ENCODE assay signal across 8 mouse cellular contexts in the genomic region with DNA sequence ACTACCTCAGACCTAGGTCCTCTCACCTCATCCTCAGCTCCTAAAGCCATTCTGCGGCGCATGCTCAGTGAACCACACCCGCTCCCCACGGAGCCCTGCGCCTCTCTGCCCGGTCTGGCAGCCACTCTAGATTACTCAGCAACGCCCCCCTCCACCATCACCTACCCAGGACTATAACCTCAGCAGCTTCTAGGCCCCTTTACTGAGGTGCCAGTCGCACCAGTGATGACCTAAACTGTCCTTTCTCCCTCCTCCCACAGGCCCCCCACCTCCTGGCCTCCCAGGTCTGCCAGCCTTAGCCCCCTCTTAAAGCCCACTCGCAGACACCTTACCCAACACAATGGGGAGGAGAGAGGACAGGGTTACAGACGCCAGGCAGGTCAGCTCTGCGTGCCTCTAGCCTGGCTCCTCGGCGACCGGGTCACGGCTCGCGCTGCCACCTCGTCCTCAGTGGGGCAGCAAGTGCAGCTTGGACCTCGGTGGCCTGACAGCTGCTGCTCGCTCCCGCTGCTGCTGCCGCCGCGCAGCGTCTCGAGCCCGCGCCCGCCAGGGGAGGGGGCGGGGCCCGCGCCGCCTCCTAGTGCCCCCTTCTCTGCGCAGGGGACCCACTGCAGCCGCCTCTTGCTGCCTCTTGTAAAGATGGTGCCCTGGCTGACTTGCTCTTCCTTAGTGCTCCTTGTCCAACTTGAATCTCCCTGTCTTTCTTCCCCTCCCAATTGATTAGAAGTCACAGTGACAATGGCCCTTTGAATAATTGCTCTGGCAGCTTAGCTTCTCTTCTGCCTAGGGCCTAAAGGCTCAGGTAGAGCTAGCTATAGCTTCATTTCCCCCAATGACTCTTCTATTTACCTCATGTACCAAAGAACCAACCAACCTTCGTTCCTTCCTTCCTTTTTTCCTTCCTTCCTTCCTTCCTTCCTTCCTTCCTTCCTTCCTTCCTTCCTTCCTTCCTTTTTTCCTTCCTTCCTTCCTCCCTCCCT. TPM values are rescaled to one million over a fixed set of nuclear protein-coding genes. Genes with fewer than 3 reads are reported as not detected.
A peak's percentile ranks its signal among the peaks of the same experiment; 100 is the strongest.
DNase-seq lines count a peak whose midpoint lies in the region; ATAC-seq and TF ChIP-seq lines count a peak whose summit lies in the region.

A gene (minus strand): TSS at position 695 of the 980 bp plus-strand sequence.

- H3K4me2 ChIP-seq in heart, embryonic 11.5 days, result peak within 1 kb of the TSS; percentile 62
- peak within 1 kb of the TSS; percentile 65 for H3K4me2 ChIP-seq in embryonic facial prominence, embryonic 15.5 days (replicated peaks)
- H3K4me2 ChIP-seq in hindbrain, embryonic 16.5 days (ENCODE audit: low read length), result peak within 1 kb of the TSS; percentile 58
- H3K4me2 ChIP-seq in myocyte (ENCODE audit: low read depth), result peak within 1 kb of the TSS; percentile 45

- H3K27ac ChIP-seq in heart, embryonic 11.5 days (ENCODE audit: low read depth, low read length), result no peak within 1 kb of the TSS
- H3K27ac ChIP-seq in embryonic facial prominence, embryonic 15.5 days (replicated peaks), result no peak within 1 kb of the TSS
- peak within 1 kb of the TSS; percentile 82 for H3K27ac ChIP-seq in hindbrain, embryonic 16.5 days (ENCODE audit: low read depth, low read length)

- H3K9me3 ChIP-seq in heart, embryonic 11.5 days (replicated peaks; ENCODE audit: control insufficient read depth, low read length), result no peaks in the 10 kb centered on the region
- H3K9me3 ChIP-seq in embryonic facial prominence, embryonic 15.5 days (replicated peaks), result no peaks in the 10 kb centered on the region
- no peaks in the 10 kb centered on the region for H3K9me3 ChIP-seq in hindbrain, embryonic 16.5 days (ENCODE audit: control insufficient read depth, low read length)

- no peaks in the 10 kb centered on the region for H3K4me1 ChIP-seq in heart, embryonic 11.5 days (ENCODE audit: control insufficient read depth, insufficient read depth, low read length)
- H3K4me1 ChIP-seq in embryonic facial prominence, embryonic 15.5 days, result no peaks in the 10 kb centered on the region
- H3K4me1 ChIP-seq in hindbrain, embryonic 16.5 days (ENCODE audit: control insufficient read depth, insufficient read depth, low read depth, low read length), result no peaks in the 10 kb centered on the region

- TF ChIP-seq POLR2A in myocyte (IDR thresholded peaks at IDR 0.05; ENCODE audit: insufficient read length, low read depth), result no peak

- WGBS in heart, embryonic 11.5 days (ENCODE audit: insufficient replicate concordance), result 16% methylated on average over 21 of the region's 36 CpGs
- 10% methylated on average over 31 of the region's 36 CpGs for WGBS in embryonic facial prominence, embryonic 15.5 days
- 22% methylated on average over 31 of the region's 36 CpGs for WGBS in hindbrain, embryonic 16.5 days

- no peak; the same call in 1 of the 2 replicates for ATAC-seq in heart, embryonic 11.5 days (replicated peaks; ENCODE audit: insufficient number of reproducible peaks, low FRiP score, low TSS enrichment)
- ATAC-seq in embryonic facial prominence, embryonic 15.5 days (ENCODE audit: insufficient number of reproducible peaks, low FRiP score, low TSS enrichment, low read depth), result peak; percentile 39; the same call in 1 of the 2 replicates
- ATAC-seq in hindbrain, embryonic 16.5 days, result peak; percentile 93

- H3K79me2 ChIP-seq in myocyte (ENCODE audit: control insufficient read depth, insufficient read depth), result no peaks in the 10 kb centered on the region

- DNase-seq in heart, adult 18-20 months, result no peak
- peak; percentile 43 to 53 for DNase-seq in adrenal gland, postnatal 36 days
- DNase-seq in left cerebral cortex, postnatal 4 days, result peak; percentile 53
- no peak for DNase-seq in c-Kit-positive CD71-positive TER-119-positive erythroid progenitor cells, embryonic 14.5 days (ENCODE audit: low spot score)

- H3ac ChIP-seq in myocyte (ENCODE audit: control insufficient read depth, insufficient read length), result no peak within 1 kb of the TSS

- H3K4me3 ChIP-seq in heart, embryonic 11.5 days (ENCODE audit: low read depth, low read length), result peak within 1 kb of the TSS; percentile 43
- peak within 1 kb of the TSS; percentile 47 for H3K4me3 ChIP-seq in embryonic facial prominence, embryonic 15.5 days (replicated peaks)
- H3K4me3 ChIP-seq in hindbrain, embryonic 16.5 days (ENCODE audit: low read length), result peak within 1 kb of the TSS; percentile 61
- no peak within 1 kb of the TSS for H3K4me3 ChIP-seq in myocyte

- no peaks in the 10 kb centered on the region for H3K27me3 ChIP-seq in heart, embryonic 11.5 days (ENCODE audit: control insufficient read depth, insufficient read depth, low read length)
- H3K27me3 ChIP-seq in embryonic facial prominence, embryonic 15.5 days, result peaks cover 10% of the 10 kb centered on the region; the same call in 1 of the 2 replicates
- no peaks in the 10 kb centered on the region for H3K27me3 ChIP-seq in hindbrain, embryonic 16.5 days (replicated peaks; ENCODE audit: control insufficient read depth, insufficient read depth, low read length)
- H3K27me3 ChIP-seq in myocyte (ENCODE audit: control insufficient read depth, insufficient read depth, insufficient read length), result no peaks in the 10 kb centered on the region

- H3K9ac ChIP-seq in heart, embryonic 11.5 days (ENCODE audit: low read depth, low read length), result no peak within 1 kb of the TSS
- H3K9ac ChIP-seq in embryonic facial prominence, embryonic 15.5 days, result no peak within 1 kb of the TSS
- peak within 1 kb of the TSS; percentile 75 for H3K9ac ChIP-seq in hindbrain, embryonic 16.5 days (ENCODE audit: low read depth, low read length)

- intact Hi-C loops in left cerebral cortex, postnatal 4 days (cut with DNase I), result no loop called here

- no peaks in the 10 kb centered on the region for H3K36me3 ChIP-seq in heart, embryonic 11.5 days (ENCODE audit: control insufficient read depth, insufficient read depth, low read length)
- no peaks in the 10 kb centered on the region for H3K36me3 ChIP-seq in embryonic facial prominence, embryonic 15.5 days
- no peaks in the 10 kb centered on the region for H3K36me3 ChIP-seq in hindbrain, embryonic 16.5 days (ENCODE audit: control insufficient read depth, insufficient read depth, low read length)
- no peaks in the 10 kb centered on the region for H3K36me3 ChIP-seq in myocyte (ENCODE audit: control insufficient read depth, insufficient read depth)

TF ChIP-seq in myocyte, 11 proteins besides CTCF, POLR2A, EP300 and RAD21:
- TF ChIP-seq TCF12 (IDR thresholded peaks at IDR 0.05; ENCODE audit: insufficient read depth, poor library complexity, severe bottlenecking), result no peak
- no peak for TF ChIP-seq TCF3 (IDR thresholded peaks at IDR 0.05; ENCODE audit: insufficient read length, low read depth)
- TF ChIP-seq E2F4 (IDR thresholded peaks at IDR 0.05; ENCODE audit: insufficient read depth), result no peak
- no peak for TF ChIP-seq POLR2AphosphoS2 (IDR thresholded peaks at IDR 0.05; ENCODE audit: insufficient read length, low read depth)
- TF ChIP-seq REST (IDR thresholded peaks at IDR 0.05; ENCODE audit: insufficient read depth, insufficient read length), result no peak
- TF ChIP-seq MYOD1 (IDR thresholded peaks at IDR 0.05; ENCODE audit: control insufficient read depth in 1 of 3, insufficient read length in 2 of 3, low read depth in 2 of 3), result peak in 1 of 3 experiments; percentile 29
- peak in 1 of 3 experiments; percentile 22 for TF ChIP-seq MYOG (IDR thresholded peaks at IDR 0.05; ENCODE audit: control insufficient read depth in 1 of 3, insufficient read depth in 1 of 3, insufficient read length in 2 of 3, low read depth in 2 of 3)
- TF ChIP-seq CEBPB (IDR thresholded peaks at IDR 0.05; ENCODE audit: insufficient read depth, poor library complexity, severe bottlenecking), result no peak
- no peak for TF ChIP-seq SRF (IDR thresholded peaks at IDR 0.05; ENCODE audit: control insufficient read depth, insufficient read length, low read depth)
- no peak for TF ChIP-seq USF1 (IDR thresholded peaks at IDR 0.05; ENCODE audit: low read depth)
TF ChIP-seq in myocyte: peak in this region for 2.

RNA-seq across cellular contexts. Expression of the gene that starts here (rescaled TPM):
- polyA plus RNA-seq in heart, embryonic 11.5 days (2014; fragmentation: Nextera tagmentation; extraction: Ambion mirVana), result 0.14 and 0.32 TPM in 2 replicates
- total RNA-seq in heart, adult 18-20 months (2021), result under 1 TPM; 0.10 to 0.25 TPM
- total RNA-seq in adrenal gland, postnatal 36 days (2021), result under 1 TPM; 0.23 to 0.36 TPM
- 0.47 and 0.69 TPM in 2 replicates for polyA plus RNA-seq in embryonic facial prominence, embryonic 15.5 days (2015; fragmentation: Nextera tagmentation; extraction: Ambion mirVana)
- 24.3 and 27.8 TPM in 2 replicates for polyA plus RNA-seq in hindbrain, embryonic 16.5 days (2015; fragmentation: Nextera tagmentation; extraction: Ambion mirVana)
- total RNA-seq in left cerebral cortex, postnatal 4 days (2021), result 10 to 100 TPM; 26.4 to 36.8 TPM
- not detected for polyA plus RNA-seq in myocyte (2012; fragmentation: generic; extraction: Trizol)

Comparison
In these comparisons a context has a peak if more than half of its experiments do, and no peak if none do; other contexts are left out.
1. RNA of the gene that starts here (total RNA-seq): 26.4 to 36.8 TPM in left cerebral cortex, postnatal 4 days; 0.23 to 0.36 TPM in adrenal gland, postnatal 36 days and 0.10 to 0.25 TPM in heart, adult 18-20 months; every median in the first group is over 10 times any median in the second.
2. RNA of the gene that starts here (polyA plus RNA-seq): 24.3 to 27.8 TPM in hindbrain, embryonic 16.5 days; 0.47 to 0.69 TPM in embryonic facial prominence, embryonic 15.5 days, 0.14 to 0.32 TPM in heart, embryonic 11.5 days and not detected in myocyte (single experiment); every median in the first group is over 10 times any median in the second.
3. Peak in DNase-seq in adrenal gland, postnatal 36 days; RNA of the gene not detected or under 1 TPM.
4. Peak in ATAC-seq, H3K4me3 ChIP-seq and H3K4me2 ChIP-seq in embryonic facial prominence, embryonic 15.5 days; RNA of the gene not detected or under 1 TPM.
5. Peak in every context shown above with its lines, with median percentiles within 50 percentile points of each other: H3K4me2 ChIP-seq.